In genomic region chr1:58712076-58713061, GRCm38 (mm10) we compare ENCODE assay signal across 8 mouse cellular contexts. TPM values are rescaled to one million over a fixed set of nuclear protein-coding genes. Genes with fewer than 3 reads are reported as not detected.
A peak's percentile ranks its signal among the peaks of the same experiment; 100 is the strongest.
DNase-seq lines count a peak whose midpoint lies in the region; ATAC-seq and TF ChIP-seq lines count a peak whose summit lies in the region.

No protein-coding gene starts in this region.

- WGBS in cerebellum, adult 2 months, result 8% methylated on average over 17 of the region's 17 CpGs
- WGBS in forebrain, embryonic 13.5 days, result under 1% methylated on average over 17 of the region's 17 CpGs
- WGBS in hindbrain, embryonic 14.5 days, result 4% methylated on average over 13 of the region's 17 CpGs
- under 1% methylated on average over 17 of the region's 17 CpGs for WGBS in liver, adult 2 months

- H3K4me1 ChIP-seq in cerebellum, adult 2 months (ENCODE audit: control insufficient read depth, insufficient read depth, low read length), result no peaks in the 10 kb centered on the region
- peaks cover 17% of the 10 kb centered on the region for H3K4me1 ChIP-seq in forebrain, embryonic 13.5 days
- peaks cover 8% of the 10 kb centered on the region; the same call in 1 of the 2 replicates for H3K4me1 ChIP-seq in hindbrain, embryonic 14.5 days (replicated peaks; ENCODE audit: control insufficient read depth, insufficient read depth, low read length)
- H3K4me1 ChIP-seq in liver, adult 2 months (ENCODE audit: control insufficient read depth, insufficient read depth, low read length), result peaks cover 11% of the 10 kb centered on the region

- peak; percentile 73 for ATAC-seq in forebrain, embryonic 13.5 days
- ATAC-seq in hindbrain, embryonic 14.5 days (ENCODE audit: low FRiP score), result peak; percentile 69

- H3K4me3 ChIP-seq in cerebellum, adult 2 months (replicated peaks; ENCODE audit: insufficient read depth, low read depth, low read length), result peak overlapping the region; percentile 66
- peak overlapping the region; percentile 62 for H3K4me3 ChIP-seq in forebrain, embryonic 13.5 days
- H3K4me3 ChIP-seq in hindbrain, embryonic 14.5 days (replicated peaks; ENCODE audit: low read length), result peak overlapping the region; percentile 67
- peak overlapping the region; percentile 99 for H3K4me3 ChIP-seq in liver, adult 2 months (ENCODE audit: insufficient read depth, low read depth, low read length)
- H3K4me3 ChIP-seq in myocyte, result peak overlapping the region; percentile 92

- peaks cover 16% of the 10 kb centered on the region; the same call in 1 of the 2 replicates for H3K79me2 ChIP-seq in liver, adult 2 months (ENCODE audit: control insufficient read depth, insufficient read depth, low read length)
- H3K79me2 ChIP-seq in myocyte (ENCODE audit: control insufficient read depth, insufficient read depth), result peaks cover 37% of the 10 kb centered on the region

- 0 out of 2 replicates have a peak, but pooled peaks cover 2% of the 10 kb centered on the region for H3K36me3 ChIP-seq in forebrain, embryonic 13.5 days (ENCODE audit: poor library complexity, severe bottlenecking)
- no peaks in the 10 kb centered on the region for H3K36me3 ChIP-seq in hindbrain, embryonic 14.5 days (replicated peaks; ENCODE audit: control insufficient read depth, insufficient read depth)
- H3K36me3 ChIP-seq in liver, adult 2 months (ENCODE audit: control insufficient read depth, insufficient read depth, low read length), result peaks cover 29% of the 10 kb centered on the region
- peaks cover 10% of the 10 kb centered on the region for H3K36me3 ChIP-seq in myocyte (ENCODE audit: control insufficient read depth, insufficient read depth)

- H3K27ac ChIP-seq in cerebellum, adult 2 months (ENCODE audit: insufficient read depth, low read length), result peak overlapping the region; percentile 40; the same call in 1 of the 2 replicates
- peak overlapping the region; percentile 48; the same call in 1 of the 2 replicates for H3K27ac ChIP-seq in forebrain, embryonic 13.5 days
- H3K27ac ChIP-seq in hindbrain, embryonic 14.5 days, result peak overlapping the region; percentile 91
- H3K27ac ChIP-seq in liver, adult 2 months (replicated peaks; ENCODE audit: insufficient read depth, low read depth, low read length), result peak overlapping the region; percentile 100

- peak overlapping the region; percentile 70 for H3K4me2 ChIP-seq in forebrain, embryonic 13.5 days
- H3K4me2 ChIP-seq in hindbrain, embryonic 14.5 days (replicated peaks), result peak overlapping the region; percentile 73
- H3K4me2 ChIP-seq in myocyte (ENCODE audit: low read depth), result peak overlapping the region; percentile 87

- TF ChIP-seq CTCF in cerebellum, adult 2 months (IDR thresholded peaks at IDR 0.05; ENCODE audit: borderline replicate concordance, insufficient read depth, low read depth, low read length), result no peak
- TF ChIP-seq CTCF in brain, embryonic 14.5 days (IDR thresholded peaks at IDR 0.05; ENCODE audit: borderline replicate concordance, extremely low read depth, insufficient read depth, insufficient read length), result no peak
- TF ChIP-seq CTCF in liver, adult 2 months (IDR thresholded peaks at IDR 0.05; ENCODE audit: low read depth, low read length), result no peak

- no peak for TF ChIP-seq POLR2A in cerebellum, adult 2 months (IDR thresholded peaks at IDR 0.05; ENCODE audit: borderline replicate concordance, insufficient read depth, low read length)
- TF ChIP-seq POLR2A in brain, embryonic 14.5 days (IDR thresholded peaks at IDR 0.05; ENCODE audit: borderline replicate concordance, extremely low read depth, insufficient read depth, insufficient read length, poor library complexity, severe bottlenecking), result no peak
- TF ChIP-seq POLR2A in liver, adult 2 months (IDR thresholded peaks at IDR 0.05; ENCODE audit: extremely low read depth, insufficient read depth, low read length), result no peak
- TF ChIP-seq POLR2A in myocyte (IDR thresholded peaks at IDR 0.05; ENCODE audit: insufficient read length, low read depth), result peak; percentile 36

- no peaks in the 10 kb centered on the region for H3K9me3 ChIP-seq in forebrain, embryonic 13.5 days (replicated peaks)
- H3K9me3 ChIP-seq in hindbrain, embryonic 14.5 days (ENCODE audit: control insufficient read depth, low read length), result no peaks in the 10 kb centered on the region

- peak overlapping the region; percentile 80 for H3K9ac ChIP-seq in forebrain, embryonic 13.5 days
- peak overlapping the region; percentile 81; the same call in 1 of the 2 replicates for H3K9ac ChIP-seq in hindbrain, embryonic 14.5 days
- peak overlapping the region; percentile 100 for H3K9ac ChIP-seq in liver, adult 2 months (ENCODE audit: low read depth, low read length)

- DNase-seq in cerebellum, adult 2 months, result peak; percentile 40 to 53
- no peak for DNase-seq in cerebellum, adult 11 months
- peak; percentile 62 for DNase-seq in brain, embryonic 14.5 days (ENCODE audit: low read depth)
- DNase-seq in hindbrain, embryonic 14.5 days (ENCODE audit: low spot score), result peak; percentile 35
- DNase-seq in liver, adult 2 months (ENCODE audit: extremely low read depth, low read depth, low spot score), result peak; percentile 99
- no peak for DNase-seq in urinary bladder, postnatal 4 days (ENCODE audit: low spot score in 2 of 2)

- peak overlapping the region; percentile 85 for H3ac ChIP-seq in myocyte (ENCODE audit: control insufficient read depth, insufficient read length)

- H3K27me3 ChIP-seq in cerebellum, adult 2 months (ENCODE audit: control insufficient read depth, insufficient read depth, low read length), result no peaks in the 10 kb centered on the region
- no peaks in the 10 kb centered on the region for H3K27me3 ChIP-seq in forebrain, embryonic 13.5 days
- H3K27me3 ChIP-seq in hindbrain, embryonic 14.5 days (ENCODE audit: control insufficient read depth, insufficient read depth, low read length), result no peaks in the 10 kb centered on the region
- no peaks in the 10 kb centered on the region for H3K27me3 ChIP-seq in liver, adult 2 months (ENCODE audit: control insufficient read depth, insufficient read depth, low read length)
- H3K27me3 ChIP-seq in myocyte (ENCODE audit: control insufficient read depth, insufficient read depth, insufficient read length), result no peaks in the 10 kb centered on the region

TF ChIP-seq in myocyte, 11 proteins besides CTCF, POLR2A, EP300 and RAD21:
- no peak for TF ChIP-seq MYOG (IDR thresholded peaks at IDR 0.05; ENCODE audit: control insufficient read depth in 1 of 3, insufficient read depth in 1 of 3, insufficient read length in 2 of 3, low read depth in 2 of 3)
- TF ChIP-seq TCF3 (IDR thresholded peaks at IDR 0.05; ENCODE audit: insufficient read length, low read depth), result no peak
- peak; percentile 80 for TF ChIP-seq USF1 (IDR thresholded peaks at IDR 0.05; ENCODE audit: low read depth)
- TF ChIP-seq TCF12 (IDR thresholded peaks at IDR 0.05; ENCODE audit: insufficient read depth, poor library complexity, severe bottlenecking), result no peak

RNA-seq across cellular contexts. Expression of gene Cflar, which starts 1.1 kb away (rescaled TPM):
- 15.4 and 16.1 TPM in 2 replicates for polyA plus RNA-seq in cerebellum, adult 2 months (2012; rRNA removed)
- 12.3 and 12.7 TPM in 2 replicates for polyA plus RNA-seq in brain, embryonic 14.5 days (2012; rRNA removed)
- 17.1 and 22.8 TPM in 2 replicates for polyA plus RNA-seq in forebrain, embryonic 13.5 days (2015; fragmentation: Nextera tagmentation; extraction: Ambion mirVana)
- 16.6 and 18.7 TPM in 2 replicates for polyA plus RNA-seq in hindbrain, embryonic 14.5 days (2014; fragmentation: Nextera tagmentation; extraction: Ambion mirVana)
- total RNA-seq in liver, adult 2 months (2014; rRNA removed), result 95.0 and 98.7 TPM in 2 replicates
- 43.5 and 45.7 TPM in 2 replicates for polyA plus RNA-seq in liver, adult 2 months (2012; rRNA removed)
- 19.7 TPM for polyA plus RNA-seq in myocyte (2012; fragmentation: generic; extraction: Trizol)

RNA-seq across cellular contexts. Expression of gene Als2cr12, which starts 16.6 kb away (rescaled TPM):
- polyA plus RNA-seq in cerebellum, adult 2 months (2012; rRNA removed), result 0.08 TPM in 1 of 2 replicates, not detected in the other
- polyA plus RNA-seq in brain, embryonic 14.5 days (2012; rRNA removed), result not detected in 2 replicates
- polyA plus RNA-seq in forebrain, embryonic 13.5 days (2015; fragmentation: Nextera tagmentation; extraction: Ambion mirVana), result not detected in 2 replicates
- polyA plus RNA-seq in hindbrain, embryonic 14.5 days (2014; fragmentation: Nextera tagmentation; extraction: Ambion mirVana), result not detected in 2 replicates
- total RNA-seq in liver, adult 2 months (2014; rRNA removed), result 0.13 and 0.74 TPM in 2 replicates
- 0.07 TPM in 1 of 2 replicates, not detected in the other for polyA plus RNA-seq in liver, adult 2 months (2012; rRNA removed)
- polyA plus RNA-seq in myocyte (2012; fragmentation: generic; extraction: Trizol), result 0.07 TPM

Comparison
In these comparisons a context has a peak if more than half of its experiments do, and no peak if none do; other contexts are left out.
1. DNase-seq: peak in cerebellum, adult 2 months (2 of 2), brain, embryonic 14.5 days (single experiment), hindbrain, embryonic 14.5 days (single experiment) and liver, adult 2 months (single experiment); none in cerebellum, adult 11 months (single experiment) and urinary bladder, postnatal 4 days (0 of 2).
2. H3K27ac ChIP-seq: peak in every context shown above with its lines; median percentile 100 in liver, adult 2 months; 91 in hindbrain, embryonic 14.5 days; 48 in forebrain, embryonic 13.5 days; 40 in cerebellum, adult 2 months.
3. Peak in every context shown above with its lines, with median percentiles within 50 percentile points of each other: H3K4me3 ChIP-seq, H3K4me2 ChIP-seq and H3K9ac ChIP-seq.